Mouse (Mus musculus) liver, embryonic 18 days (tissue): ENCODE results near the gene Fv1. TPM values are rescaled to one million over a fixed set of nuclear protein-coding genes. Genes with fewer than 3 reads are reported as not detected.

Source experiments
- polyA plus RNA-seq: library from polyadenylated mRNA; depleted of rRNA; stranded (reverse); fragments of >200 nt; gene quantifications from 2 replicates; pipeline ENCODE4 v1.2.3, GENCODE M21; 2012; rRNA removed

The Fv1 gene
- 2.0 and 2.9 TPM in 2 replicates for polyA plus RNA-seq

GRCm38 (mm10) chr4:147868450-147869031 is at the start of gene Fv1, which contains the start of gene Miip:
Gene Fv1, plus strand, starts transcription at chr4:147868979.
Gene Miip, minus strand, starts transcription at chr4:147868816.

GRCm38 (mm10) chr4:147847614-147848583 is 20.9 kb upstream of the Fv1 start, which contains the start of gene Zfp933:
Gene Zfp933, minus strand, starts transcription at chr4:147848366.

GRCm38 (mm10) chr4:147904313-147905089 is 35.7 kb downstream of the Fv1 start, which contains the start of gene Mfn2:
Gene Mfn2, minus strand, starts transcription at chr4:147904704.

Other genes with a start within 250 kb of the Fv1 start
- 0.48 and 0.61 TPM in 2 replicates for gene Zfp979, start 226.5 kb upstream of the Fv1 start, polyA plus RNA-seq
- 0.01 TPM in 1 of 2 replicates, not detected in the other for gene Zfp534, start 166.4 kb upstream of the Fv1 start, polyA plus RNA-seq
- 2.3 TPM in 2 replicates for gene Zfp984, start 59.2 kb upstream of the Fv1 start, polyA plus RNA-seq
- 1.2 and 1.3 TPM in 2 replicates for gene Zfp933, start 20.6 kb upstream of the Fv1 start, polyA plus RNA-seq
- 26.8 and 33.3 TPM in 2 replicates for gene Miip, start 163 bp upstream of the Fv1 start, polyA plus RNA-seq
- gene Mfn2, start 35.7 kb downstream of the Fv1 start, polyA plus RNA-seq: 9.5 and 11.6 TPM in 2 replicates
- 17.1 and 17.6 TPM in 2 replicates for gene Plod1, start 67.8 kb downstream of the Fv1 start, polyA plus RNA-seq
- 20.5 and 23.8 TPM in 2 replicates for gene 2510039O18Rik, start 71.9 kb downstream of the Fv1 start, polyA plus RNA-seq
- gene Nppb, start 116.8 kb downstream of the Fv1 start, polyA plus RNA-seq: not detected in 2 replicates
- not detected in 2 replicates for gene Nppa, start 131.7 kb downstream of the Fv1 start, polyA plus RNA-seq
- gene Clcn6, start 169.8 kb downstream of the Fv1 start, polyA plus RNA-seq: 3.3 and 3.8 TPM in 2 replicates
- 16.6 and 18.3 TPM in 2 replicates for gene Mthfr, start 170.1 kb downstream of the Fv1 start, polyA plus RNA-seq
- 5.1 and 5.6 TPM in 2 replicates for gene Agtrap, start 219.1 kb downstream of the Fv1 start, polyA plus RNA-seq